Mouse (Mus musculus) megakaryocyte, embryonic 14.5 days (primary cell): ENCODE measurements around the gene 1810010H24Rik.

Experiments
- FLI1 ChIP-seq: IDR thresholded peaks from 2 replicates; pipeline ENCODE4 v1.6.1; 2012; ENCODE audit warnings: low read length, inconsistent platforms, mixed read lengths
- GATA1 ChIP-seq: IDR thresholded peaks from 3 replicates; pipeline ENCODE4 v1.6.1; 2012; ENCODE audit warnings: mixed read lengths, low read length, inconsistent platforms, borderline replicate concordance

GRCm38 (mm10) chr11:107014020-107014585, 11.4 kb upstream of the 1810010H24Rik start:
- no peak for TF ChIP-seq GATA1
- TF ChIP-seq FLI1, result no peak
